Mouse (Mus musculus) MEL (cell line): ENCODE measurements around the gene Pawr. TPM values are rescaled to one million over a fixed set of nuclear protein-coding genes. Genes with fewer than 3 reads are reported as not detected.

Source experiments
- DNase-seq: peaks from one replicate; pipeline ENCODE4 v3.0.0; 2011; ENCODE audit warnings: low read depth, low spot score
- H3K27ac ChIP-seq: 2 replicates; pipeline ENCODE4 v1.5.1; 2012; ENCODE audit warnings: low read depth, mild to moderate bottlenecking, control low read depth, low read length, moderate library complexity; ENCODE audit not compliant: control insufficient read depth
- H3K27me3 ChIP-seq, 2 experiments: fragments of 150-350 bp in 1 of 2; sonication (generic) in 1 of 2; 2 replicates each; pipeline ENCODE4 v1.6.1; 2012; ENCODE audit warnings: low read length in 2 of 2, mild to moderate bottlenecking in 2 of 2, improper control_type of control experiment in 1 of 2, moderate library complexity in 1 of 2; ENCODE audit not compliant: insufficient read depth in 2 of 2, control insufficient read depth in 1 of 2
- H3K36me3 ChIP-seq, 2 experiments: 2 replicates each; pipeline ENCODE4 v1.6.1; 2012 to 2014; ENCODE audit warnings: low read length in 2 of 2, improper control_type of control experiment in 1 of 2, inconsistent platforms in 1 of 2, mild to moderate bottlenecking in 1 of 2; ENCODE audit not compliant: insufficient read depth in 2 of 2, control insufficient read depth in 1 of 2
- H3K4me1 ChIP-seq, 2 experiments: fragments of 150-350 bp in 1 of 2; sonication (generic) in 1 of 2; 2 replicates each; pipeline ENCODE4 v1.6.1; 2012; ENCODE audit warnings: low read length in 2 of 2, improper control_type of control experiment in 1 of 2, mild to moderate bottlenecking in 1 of 2; ENCODE audit not compliant: insufficient read depth in 2 of 2, control insufficient read depth in 1 of 2
- H3K4me3 ChIP-seq, 2 experiments: fragments of 150-350 bp in 1 of 2; sonication (generic) in 1 of 2; 2 replicates each; pipeline ENCODE4 v1.5.1; 2012; ENCODE audit warnings: low read depth in 2 of 2, low read length in 2 of 2, mild to moderate bottlenecking in 2 of 2, moderate library complexity in 2 of 2, control low read depth in 1 of 2, improper control_type of control experiment in 1 of 2; ENCODE audit not compliant: control insufficient read depth in 1 of 2, insufficient read depth in 1 of 2
- H3K79me2 ChIP-seq: 2 replicates; pipeline ENCODE4 v1.6.1; 2012; ENCODE audit warnings: mild to moderate bottlenecking, low read length, moderate library complexity; ENCODE audit not compliant: control insufficient read depth, poor library complexity, insufficient read depth
- H3K9ac ChIP-seq: 2 replicates; pipeline ENCODE4 v1.6.1; 2012; ENCODE audit warnings: low read depth, mild to moderate bottlenecking, control low read depth, low read length, moderate library complexity; ENCODE audit not compliant: control insufficient read depth, poor library complexity, severe bottlenecking
- H3K9me3 ChIP-seq: fragments of 150-350 bp; sonication (generic); replicated peaks from 2 replicates; pipeline ENCODE4 v1.6.1; 2012; ENCODE audit warnings: mild to moderate bottlenecking, low read length, improper control_type of control experiment, moderate library complexity; ENCODE audit not compliant: insufficient read depth
- BHLHE40 ChIP-seq: IDR thresholded peaks from 2 replicates; pipeline ENCODE4 v1.6.1; 2012; ENCODE audit warnings: low read depth, mild to moderate bottlenecking, inconsistent platforms, low read length, improper control_type of control experiment, borderline replicate concordance
- CHD1 ChIP-seq: IDR thresholded peaks from 2 replicates; pipeline ENCODE4 v1.6.1; 2012; ENCODE audit warnings: low read depth, mild to moderate bottlenecking, inconsistent platforms, low read length, improper control_type of control experiment
- CHD2 ChIP-seq: IDR thresholded peaks from 2 replicates; pipeline ENCODE4 v1.6.1; 2011; ENCODE audit warnings: low read length, improper control_type of control experiment
- CTCF ChIP-seq, 3 experiments: IDR thresholded peaks in 2 of 3; conservative IDR thresholded peaks in 1 of 3; 2 replicates each; pipeline ENCODE4 v1.5.1; 2011 to 2012; ENCODE audit warnings: low read length in 3 of 3, low read depth in 2 of 3, mild to moderate bottlenecking in 2 of 3, improper control_type of control experiment in 1 of 3, inconsistent platforms in 1 of 3, mixed read lengths in 1 of 3, moderate library complexity in 1 of 3; ENCODE audit not compliant: control insufficient read depth in 1 of 3, insufficient read depth in 1 of 3, poor library complexity in 1 of 3, severe bottlenecking in 1 of 3
- ELF1 ChIP-seq: IDR thresholded peaks from 2 replicates; pipeline ENCODE4 v1.6.1; 2014; ENCODE audit warnings: low read depth, mild to moderate bottlenecking, inconsistent platforms, low read length, improper control_type of control experiment, moderate library complexity
- ETS1 ChIP-seq: IDR thresholded peaks from 2 replicates; pipeline ENCODE4 v1.6.1; 2012; ENCODE audit warnings: low read depth, mild to moderate bottlenecking, inconsistent platforms, low read length, improper control_type of control experiment, moderate library complexity
- GATA1 ChIP-seq: IDR thresholded peaks from 2 replicates; pipeline ENCODE4 v1.6.1; 2011; ENCODE audit warnings: low read depth, low read length, improper control_type of control experiment
- HCFC1 ChIP-seq: IDR thresholded peaks from 2 replicates; pipeline ENCODE4 v1.6.1; 2012; ENCODE audit warnings: low read depth, mild to moderate bottlenecking, inconsistent platforms, low read length, improper control_type of control experiment, moderate library complexity
- KAT2A ChIP-seq: conservative IDR thresholded peaks from 2 replicates; pipeline ENCODE4 v1.6.1; 2012; ENCODE audit warnings: low read depth, low read length, improper control_type of control experiment, inconsistent platforms
- MAZ ChIP-seq: IDR thresholded peaks from 2 replicates; pipeline ENCODE4 v1.6.1; 2012; ENCODE audit warnings: low read depth, mild to moderate bottlenecking, inconsistent platforms, low read length, improper control_type of control experiment
- MEF2A ChIP-seq: IDR thresholded peaks from 2 replicates; pipeline ENCODE4 v1.6.1; 2014; ENCODE audit warnings: low read depth, mild to moderate bottlenecking, inconsistent platforms, low read length, improper control_type of control experiment; ENCODE audit not compliant: poor library complexity, insufficient replicate concordance, severe bottlenecking; ENCODE audit errors: extremely low read depth
- MYB ChIP-seq: IDR thresholded peaks from 2 replicates; pipeline ENCODE4 v1.6.1; 2011; ENCODE audit warnings: mild to moderate bottlenecking, low read depth, low read length, improper control_type of control experiment
- MYC ChIP-seq: IDR thresholded peaks from 2 replicates; pipeline ENCODE4 v1.6.1; 2011; ENCODE audit warnings: low read depth, mild to moderate bottlenecking, low read length, improper control_type of control experiment, moderate library complexity
- NELFE ChIP-seq: IDR thresholded peaks from 2 replicates; pipeline ENCODE4 v1.6.1; 2011; ENCODE audit warnings: low read depth, low read length, improper control_type of control experiment
- POLR2A ChIP-seq, 2 experiments: IDR thresholded peaks; 2 replicates each; pipeline ENCODE4 v1.6.1; 2011 to 2012; ENCODE audit warnings: low read length in 2 of 2, mild to moderate bottlenecking in 2 of 2, control low read depth in 1 of 2, improper control_type of control experiment in 1 of 2, low read depth in 1 of 2, moderate library complexity in 1 of 2; ENCODE audit not compliant: control insufficient read depth in 1 of 2, insufficient read depth in 1 of 2, poor library complexity in 1 of 2
- SIN3A ChIP-seq: IDR thresholded peaks from 2 replicates; pipeline ENCODE4 v1.6.1; 2012; ENCODE audit warnings: low read length, improper control_type of control experiment, inconsistent platforms
- SMC3 ChIP-seq: IDR thresholded peaks from 2 replicates; pipeline ENCODE4 v1.6.1; 2011; ENCODE audit warnings: low read depth, low read length, improper control_type of control experiment
- TAL1 ChIP-seq: IDR thresholded peaks from 2 replicates; pipeline ENCODE4 v1.6.1; 2012; ENCODE audit warnings: mild to moderate bottlenecking, inconsistent platforms, low read length, moderate library complexity, mixed read lengths
- TBP ChIP-seq: IDR thresholded peaks from 2 replicates; pipeline ENCODE4 v1.8.0; 2011; ENCODE audit warnings: low read depth, low read length, improper control_type of control experiment
- TCF12 ChIP-seq: IDR thresholded peaks from 2 replicates; pipeline ENCODE4 v1.6.1; 2014; ENCODE audit warnings: low read depth, mild to moderate bottlenecking, inconsistent platforms, low read length, improper control_type of control experiment, moderate library complexity
- UBTF ChIP-seq: IDR thresholded peaks from 2 replicates; pipeline ENCODE4 v1.6.1; 2012; ENCODE audit warnings: low read depth, mild to moderate bottlenecking, inconsistent platforms, low read length, improper control_type of control experiment, moderate library complexity, borderline replicate concordance; ENCODE audit not compliant: insufficient read depth
- USF1 ChIP-seq: IDR thresholded peaks from 2 replicates; pipeline ENCODE4 v1.6.1; 2014; ENCODE audit warnings: low read depth, mild to moderate bottlenecking, inconsistent platforms, low read length, improper control_type of control experiment, moderate library complexity
- ZC3H11A ChIP-seq: IDR thresholded peaks from 2 replicates; pipeline ENCODE4 v1.6.1; 2012; ENCODE audit warnings: low read depth, mild to moderate bottlenecking, inconsistent platforms, low read length, improper control_type of control experiment
- ZKSCAN1 ChIP-seq: IDR thresholded peaks from 2 replicates; pipeline ENCODE4 v1.6.1; 2012; ENCODE audit warnings: low read depth, mild to moderate bottlenecking, inconsistent platforms, low read length, improper control_type of control experiment, moderate library complexity
- polyA plus RNA-seq, 2 experiments: library from polyadenylated mRNA; stranded (reverse) in 1 of 2; unstranded in 1 of 2; fragments of >175 nt in 1 of 2; fragments of >200 nt in 1 of 2; gene quantifications; 2 replicates each; pipeline versions ENCODE4 v1.2.1 to v1.2.4; 2012; ENCODE audit warnings: low replicate concordance in 2 of 2, low read depth in 1 of 2; ENCODE audit not compliant: insufficient read length in 2 of 2, insufficient read depth in 1 of 2, missing spikeins in 1 of 2
- total RNA-seq: library from RNA; depleted of rRNA; stranded (reverse); fragments of 300-350 nt; gene quantifications from 2 replicates; pipeline ENCODE4 v1.2.3, GENCODE M21; 2012

Gene Pawr
- total and polyA plus RNA-seq, 3 experiments, result 20.7 to 29.6 TPM; not detected in 1

- Histone ChIP-seq H3K4me1 (peaks cover 0 to 3% of the 10 kb centered on the region in 2 experiments; a peak in 1 of 4 replicates), H3K36me3 (peaks cover 3 to 10% of the 10 kb centered on the region in 2 experiments), H3K9ac (no peak overlapping the region), H3K79me2 (no peaks in the 10 kb centered on the region), H3K27me3 (no peaks in the 10 kb centered on the region), H3K4me3 (no peak overlapping the region), H3K9me3 (no peaks in the 10 kb centered on the region), H3K27ac (no peak overlapping the region)
- DNase-seq, result no peak
- TF ChIP-seq TCF12 (no peak), MYC (no peak), TBP (no peak), ETS1 (no peak), BHLHE40 (no peak), USF1 (no peak), UBTF (no peak), MYB (no peak), NELFE (no peak), CHD2 (no peak), GATA1 (no peak), TAL1 (no peak), POLR2A (IDR thresholded peaks at IDR 0.05; ENCODE audit: control insufficient read depth in 1 of 2, insufficient read depth in 1 of 2, low read depth in 1 of 2, low read length in 2 of 2, poor library complexity in 1 of 2) (no peak), CHD1 (no peak), KAT2A (no peak), SIN3A (no peak)
- TF ChIP-seq, all 39 proteins: peak for 0
Observed at GRCm38 (mm10) chr10:108404087-108404486, 72.2 kb downstream of the Pawr start.

- peaks cover 0 to 3% of the 10 kb centered on the region in 2 experiments; a peak in 1 of 4 replicates for H3K4me1 ChIP-seq
- no peaks in the 10 kb centered on the region for H3K79me2 ChIP-seq
- no peak for TF ChIP-seq MAZ
- no peak for TF ChIP-seq SMC3
- no peak for TF ChIP-seq MEF2A
- TF ChIP-seq TBP, result no peak
- TF ChIP-seq ETS1, result no peak
- no peak for TF ChIP-seq CHD2
- TF ChIP-seq UBTF, result no peak
- TF ChIP-seq CTCF (IDR thresholded peaks at IDR 0.05 in 2 of 3, conservative IDR thresholded peaks at IDR 0.05 in 1 of 3; ENCODE audit: control insufficient read depth in 1 of 3, insufficient read depth in 1 of 3, low read depth in 2 of 3, low read length in 3 of 3, poor library complexity in 1 of 3, severe bottlenecking in 1 of 3), result no peak
- TF ChIP-seq ELF1, result no peak
- TF ChIP-seq CHD1, result no peak
- no peak for TF ChIP-seq HCFC1
- no peak for TF ChIP-seq ZKSCAN1
- no peak for TF ChIP-seq ZC3H11A
- TF ChIP-seq, all 39 proteins: peak for 0
- DNase-seq, result no peak
- Histone ChIP-seq H3K4me3 (no peak overlapping the region), H3K27ac (no peak overlapping the region), H3K9me3 (no peaks in the 10 kb centered on the region), H3K27me3 (no peaks in the 10 kb centered on the region), H3K36me3 (peaks cover 3 to 11% of the 10 kb centered on the region in 2 experiments), H3K9ac (no peak overlapping the region)
Observed at GRCm38 (mm10) chr10:108405076-108405475, 73.2 kb downstream of the Pawr start.
